Mouse (Mus musculus): ENCODE results near the gene Snapc4.

GRCm38 (mm10) chr2:26329402-26329801 is 51.1 kb downstream of the Snapc4 start:
- TF ChIP-seq CTCF (conservative IDR thresholded peaks at IDR 0.05; ENCODE audit: insufficient read depth, insufficient read length, low read depth, low read length): no peak
- TF ChIP-seq POLR2A (IDR thresholded peaks at IDR 0.05; ENCODE audit: low read depth, low read length): no peak
